Mouse (Mus musculus) E14TG2a.4 (cell line): ENCODE measurements around the gene Ddx28.

Experiments used
- CTCF ChIP-seq: conservative IDR thresholded peaks from 2 replicates; pipeline ENCODE4 v1.5.1; 2014; ENCODE audit warnings: low read length
- NANOG ChIP-seq: IDR thresholded peaks from 2 replicates; pipeline ENCODE4 v1.6.1; 2014; ENCODE audit warnings: borderline replicate concordance, low read length, mixed read lengths
- POU5F1 ChIP-seq: IDR thresholded peaks from 2 replicates; pipeline ENCODE4 v1.6.1; 2014; ENCODE audit warnings: low read length, borderline replicate concordance

- no peak for TF ChIP-seq CTCF
- no peak for TF ChIP-seq NANOG
- TF ChIP-seq POU5F1: no peak
Observed at GRCm38 (mm10) chr8:106046872-106047559, 35.3 kb upstream of the Ddx28 start.
